Mouse (Mus musculus) liver, adult (tissue): Measurements from ENCODE around the gene Fntb.

Experiments
- GATA4 ChIP-seq: IDR thresholded peaks from 2 replicates; pipeline ENCODE4 v1.6.1; 2014; ENCODE audit warnings: mild to moderate bottlenecking, low read length; ENCODE audit not compliant: insufficient replicate concordance

Fntb gene

DNA sequence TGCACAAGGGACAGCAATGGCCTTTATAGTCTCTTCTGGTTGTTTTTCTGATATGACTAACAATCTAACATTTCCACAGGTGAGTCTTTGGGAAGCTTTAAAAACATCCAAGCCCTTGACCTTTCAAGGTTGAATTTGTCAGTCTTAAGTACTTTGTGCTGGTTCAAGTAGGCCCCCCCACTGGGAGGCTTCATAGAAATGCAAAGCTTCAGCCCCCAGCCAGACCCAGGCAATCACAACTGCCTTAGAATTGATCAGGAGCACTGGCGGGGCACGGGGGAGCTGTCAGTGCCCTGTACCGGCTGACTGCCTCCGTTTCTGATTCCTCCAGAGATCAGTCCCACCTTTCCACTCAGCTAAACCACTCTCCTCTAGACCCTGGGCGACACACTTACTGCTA lies 199.7 kb downstream of the Fntb start:
- no peak for TF ChIP-seq GATA4

DNA sequence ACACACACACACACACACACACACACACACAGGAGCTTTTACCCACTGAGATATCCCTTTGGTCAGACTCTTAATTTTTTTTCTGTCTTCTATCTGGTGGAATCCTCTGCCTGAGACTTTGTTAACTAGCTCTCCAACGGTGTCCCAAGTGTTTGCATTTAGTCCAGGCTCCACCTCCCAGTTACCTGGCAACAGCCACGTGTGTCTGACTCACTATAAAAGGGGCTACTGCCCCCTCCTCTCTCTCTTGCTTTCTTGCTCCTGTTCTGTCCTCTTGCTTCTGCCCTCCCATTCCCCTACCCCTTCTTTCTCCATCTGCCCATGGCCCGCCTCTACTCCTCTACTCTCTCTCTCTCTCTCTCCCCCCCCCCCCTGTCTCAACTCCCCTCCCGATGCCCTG lies 200.5 kb downstream of the Fntb start:
- TF ChIP-seq GATA4: no peak
